Mouse (Mus musculus) layer of hippocampus, postnatal 10 days (tissue): ENCODE data around the gene Cdkn1a. TPM values are rescaled to one million over a fixed set of nuclear protein-coding genes. Genes with fewer than 3 reads are reported as not detected.
A peak's percentile ranks its signal among the peaks of the same experiment; 100 is the strongest.
"Not testable (repeated sequence)": the region's sequence is repeated elsewhere in the genome, so short reads cannot be mapped to it uniquely, and the experiment has no call there.

Experiments
- DNase-seq, 2 experiments: peaks; one replicate each; pipeline ENCODE4 v3.0.0; 2021; ENCODE audit warnings: low spot score in 2 of 2
- total RNA-seq, 2 experiments: library from RNA; stranded (reverse); gene quantifications; 2 replicates each; pipeline ENCODE4 v1.2.3; 2021

Cdkn1a gene
- total RNA-seq, 2 experiments from 2014 or later = 23.6 to 29.4 TPM

DNA sequence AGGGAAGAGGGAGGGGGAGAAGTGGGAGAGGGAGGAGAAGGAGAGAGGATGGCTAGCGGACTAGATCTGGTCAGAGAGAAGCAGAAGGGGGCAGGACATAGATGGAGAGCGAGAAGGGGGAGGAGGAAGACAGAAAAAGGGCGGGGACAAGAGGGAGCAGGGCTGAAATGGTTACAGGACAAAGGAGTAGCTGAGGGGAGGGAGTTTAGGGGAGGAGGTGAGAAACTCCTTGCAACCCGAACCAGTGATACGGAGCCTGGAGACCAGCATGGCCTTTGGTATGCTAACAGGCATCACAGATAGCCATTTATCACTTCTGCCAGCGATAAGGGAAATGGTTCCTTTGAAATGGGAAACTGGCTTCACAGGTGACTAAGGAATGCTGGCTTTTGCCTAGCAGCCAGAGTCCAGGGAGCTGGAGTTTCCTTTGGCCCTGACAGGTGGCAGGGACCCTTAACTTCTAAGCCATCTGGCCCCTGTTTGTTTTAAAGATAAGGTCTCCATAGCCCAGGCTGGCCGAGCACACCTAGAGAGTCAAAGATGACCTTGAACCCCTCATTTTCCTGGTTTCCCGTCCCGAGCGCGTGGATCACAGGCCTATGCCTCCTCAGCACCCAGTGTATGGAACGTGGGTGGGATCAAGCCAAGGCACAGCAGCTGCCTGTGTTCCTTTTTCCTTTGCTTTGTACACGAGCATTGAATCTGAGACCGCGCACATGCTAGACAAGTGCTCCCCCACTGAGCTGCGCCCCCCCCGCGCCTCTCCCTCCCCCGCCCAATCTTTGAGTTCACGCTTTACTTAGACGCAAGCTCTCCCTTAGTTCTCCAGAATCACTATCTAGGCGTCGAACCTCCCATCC is 9.8 kb upstream of the Cdkn1a start:
- DNase-seq = no peak

DNA sequence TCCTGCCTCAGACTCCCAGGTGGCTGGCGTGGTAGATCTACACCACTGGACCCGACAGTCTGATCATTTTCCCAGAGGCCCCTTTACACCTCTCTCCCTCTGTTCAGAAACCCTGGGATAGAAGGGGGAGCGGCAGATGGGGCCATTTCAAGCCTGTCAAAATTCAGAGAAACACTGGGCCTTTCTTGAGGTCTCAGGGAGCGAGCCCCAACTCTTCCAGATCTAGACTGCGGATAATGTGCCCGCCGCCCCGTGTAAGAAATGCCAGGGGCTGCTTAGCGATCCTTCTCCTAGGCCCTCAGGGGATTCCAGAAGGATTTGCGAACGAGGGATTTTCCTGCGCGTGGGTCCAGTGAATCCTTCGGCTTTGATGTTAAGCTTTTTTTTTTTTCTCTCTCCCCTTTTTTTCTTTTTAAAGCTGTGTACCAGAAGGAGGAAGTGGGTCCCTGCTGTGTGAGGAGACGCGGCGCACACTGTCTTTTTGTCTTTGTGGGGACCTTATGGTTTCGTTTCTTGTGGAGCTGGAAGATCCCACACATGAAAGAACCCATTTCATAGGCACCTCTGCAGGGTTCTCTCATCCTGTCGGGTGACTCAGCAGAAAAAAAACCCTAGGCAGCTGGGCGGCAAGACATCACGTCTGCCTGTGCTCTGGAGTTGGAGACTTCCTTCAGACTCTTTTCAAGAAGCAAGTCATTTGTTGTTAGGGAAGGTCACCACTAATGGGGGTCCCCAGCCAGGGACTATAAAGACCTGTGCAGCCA is 9.0 kb upstream of the Cdkn1a start:
- DNase-seq = peak in 1 of 2 experiments; percentile 41

DNA sequence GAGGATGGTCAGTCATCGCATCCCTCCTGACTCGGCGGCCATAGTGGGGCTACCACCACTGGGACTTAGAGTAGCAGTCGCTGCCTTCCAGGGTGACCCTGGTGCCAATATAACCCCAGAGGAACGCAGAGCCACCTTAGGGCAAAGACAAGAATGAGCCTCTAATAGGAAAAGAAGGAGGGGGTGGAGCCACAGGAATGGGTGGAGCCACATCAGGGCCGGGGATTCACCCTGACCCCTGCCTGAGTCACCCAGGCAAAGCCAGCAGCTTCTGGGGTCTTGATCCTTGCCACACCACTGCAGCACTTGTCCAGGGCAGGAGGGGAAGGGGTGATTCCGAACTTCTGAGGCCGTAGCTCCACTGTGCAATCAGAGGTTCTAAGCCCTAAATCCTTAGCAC is 7.2 kb upstream of the Cdkn1a start:
- DNase-seq = no peak

DNA sequence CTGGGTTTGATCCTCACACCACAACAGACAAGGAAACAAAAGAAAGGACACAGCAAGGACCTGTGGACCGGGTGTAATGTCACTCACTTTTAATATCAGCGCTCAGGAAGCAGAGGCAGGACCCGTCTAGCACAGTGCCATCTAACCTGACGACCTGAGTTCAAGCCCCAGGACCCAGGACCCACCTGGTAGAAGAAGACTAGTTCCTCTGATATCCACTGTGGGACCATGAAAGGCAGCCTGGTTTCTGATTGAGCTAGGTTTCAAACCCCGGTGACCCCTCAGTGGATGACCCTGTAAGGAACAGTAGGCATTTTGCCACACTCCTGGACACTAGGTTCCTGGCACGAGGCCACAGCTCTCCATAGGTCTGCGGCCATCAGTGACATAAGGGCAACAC is 6.1 kb upstream of the Cdkn1a start:
- DNase-seq = peak in 1 of 2 experiments; percentile 3

DNA sequence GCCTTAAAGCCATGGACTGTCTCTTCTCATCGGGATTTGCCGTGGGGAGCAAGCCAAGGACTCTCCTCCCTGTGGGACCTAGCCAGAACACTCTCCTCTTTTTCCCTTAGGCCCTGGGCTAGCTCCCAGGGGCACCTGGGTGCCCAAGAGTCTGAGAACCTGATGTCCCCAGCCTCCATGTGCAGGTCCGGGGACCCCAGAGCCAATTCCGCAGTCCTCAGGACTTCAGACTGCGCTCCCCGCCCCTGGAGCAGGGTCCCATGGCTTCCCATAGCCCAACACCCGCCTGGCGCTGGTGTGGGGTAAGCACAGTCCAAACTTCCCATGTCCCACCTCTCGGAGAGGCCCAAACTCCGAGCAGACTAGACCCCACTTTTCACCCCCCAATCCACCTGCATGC is 5.5 kb upstream of the Cdkn1a start:
- peak; percentile 2 to 6 for DNase-seq

DNA sequence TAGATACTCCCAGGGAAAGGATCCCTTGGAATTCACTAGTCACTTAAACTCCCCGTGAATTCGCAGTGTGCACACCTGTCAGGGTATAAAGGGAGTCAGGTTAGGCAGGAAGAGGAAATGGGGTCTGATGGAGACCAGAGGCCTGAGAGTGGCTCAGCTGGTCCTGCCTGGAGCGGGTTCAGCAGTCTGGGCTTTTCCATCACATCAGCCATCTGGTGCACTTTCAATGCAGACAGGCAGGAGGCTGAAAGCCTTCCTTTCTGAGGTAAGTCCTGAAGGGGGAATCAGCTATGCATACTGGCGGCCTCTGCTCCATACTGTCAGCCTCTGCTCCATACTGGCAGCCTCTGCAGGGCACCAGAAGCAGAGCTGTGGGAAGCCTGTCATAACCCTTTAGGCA is 3.9 kb upstream of the Cdkn1a start:
- DNase-seq = peak; percentile 1 to 8

DNA sequence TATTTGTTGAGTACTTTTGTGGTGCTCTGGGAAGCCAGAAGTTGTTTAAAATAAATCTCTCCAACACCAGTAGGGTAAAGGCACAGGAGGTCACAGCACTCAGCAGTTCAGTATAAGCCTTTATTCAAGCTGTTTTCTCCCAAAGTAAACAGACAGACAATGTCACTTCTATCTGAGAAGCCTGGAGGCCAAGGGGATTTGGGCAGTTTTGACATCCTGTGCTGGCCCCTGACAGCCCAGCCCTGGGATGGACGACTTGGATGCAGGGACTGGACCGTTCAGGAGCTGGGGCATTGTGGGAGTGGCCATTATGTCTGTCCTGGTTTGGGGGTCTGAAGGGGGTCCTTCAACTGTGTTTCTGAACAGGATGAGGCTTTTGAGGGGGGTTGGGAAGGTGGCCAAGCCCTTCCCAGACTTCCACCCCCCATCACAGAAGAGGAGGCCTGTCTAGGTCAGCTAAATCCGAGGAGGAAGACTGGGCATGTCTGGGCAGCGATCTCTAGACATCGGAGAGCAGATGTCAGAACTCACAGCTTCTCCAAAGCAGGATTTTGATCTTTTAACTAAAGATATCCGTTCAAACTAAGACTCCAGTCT is 670 bp downstream of the Cdkn1a start:
- DNase-seq = no peak

DNA sequence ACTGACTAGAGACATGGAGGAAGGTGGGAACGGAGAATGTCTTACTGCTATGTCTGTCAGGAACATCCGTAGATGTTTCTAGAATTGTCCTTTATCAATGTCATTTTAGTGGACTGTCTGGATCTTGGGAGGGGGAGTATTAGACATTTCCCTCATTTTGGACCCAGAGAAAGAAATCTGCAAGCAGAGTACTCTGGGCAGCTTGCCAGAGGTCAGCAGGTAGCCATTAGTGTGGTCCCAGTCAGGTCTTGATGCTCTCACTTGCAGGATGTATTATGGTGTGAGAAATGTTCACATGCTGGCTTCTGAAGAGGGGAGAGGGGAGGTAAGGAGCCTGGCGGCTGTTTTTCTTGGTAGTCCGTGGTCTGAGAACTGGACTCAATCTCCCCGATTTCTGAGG is 1.7 kb downstream of the Cdkn1a start:
- DNase-seq = no peak

DNA sequence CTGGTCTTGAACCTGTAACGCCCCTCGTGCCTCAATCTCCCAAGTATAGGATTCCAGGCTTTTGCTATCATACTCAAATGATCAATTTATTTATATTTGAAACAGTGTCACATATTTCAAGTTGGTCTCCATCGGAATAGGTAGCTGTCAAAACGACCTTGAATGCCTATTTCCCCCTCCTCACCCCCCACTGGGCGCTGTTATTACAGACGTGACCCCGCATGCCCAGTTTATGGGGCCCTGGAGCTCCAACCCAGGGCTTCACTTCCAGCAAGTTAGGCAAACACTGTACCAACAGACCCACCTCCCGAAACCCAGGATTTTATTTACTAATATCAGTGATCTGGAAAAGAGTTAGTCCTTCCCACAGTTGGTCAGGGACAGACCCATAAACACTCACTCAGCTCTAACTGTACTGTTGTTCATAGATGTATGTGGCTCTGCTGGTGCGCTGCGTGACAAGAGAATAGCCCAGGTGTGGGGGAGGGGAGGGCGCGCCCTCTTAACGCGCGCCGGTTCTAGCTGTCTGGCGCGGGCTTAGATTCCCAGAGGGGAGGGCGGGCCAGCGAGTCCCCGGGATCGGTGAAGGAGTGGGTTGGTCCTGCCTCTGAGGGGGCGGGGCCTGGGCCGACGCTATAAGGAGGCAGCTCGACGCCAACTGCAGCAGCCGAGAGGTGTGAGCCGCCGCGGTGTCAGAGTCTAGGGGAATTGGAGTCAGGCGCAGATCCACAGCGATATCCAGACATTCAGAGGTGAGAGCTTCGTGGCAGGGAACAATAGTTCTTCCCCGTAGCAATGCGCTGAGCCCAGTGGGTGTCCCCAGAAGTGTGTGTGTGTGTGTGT is 2.6 kb downstream of the Cdkn1a start:
- peak; percentile 56 to 57 for DNase-seq

DNA sequence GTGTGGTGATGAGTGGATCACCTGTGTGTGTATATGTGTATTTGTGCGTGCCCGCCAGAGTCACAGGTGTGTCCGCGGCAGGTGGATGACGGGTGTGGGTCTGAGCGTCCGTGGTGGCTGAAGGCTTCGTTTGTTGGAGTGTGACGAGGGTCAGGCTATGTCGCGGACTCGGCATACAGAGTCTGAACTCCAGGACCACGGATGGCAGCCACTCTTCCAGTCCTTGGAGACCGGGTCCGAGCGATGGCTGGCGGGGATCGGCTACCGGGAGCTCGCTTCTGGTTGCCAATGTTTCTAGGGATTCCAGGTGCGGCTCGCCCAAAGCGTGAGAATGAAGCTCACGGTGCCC is 3.2 kb downstream of the Cdkn1a start:
- no peak for DNase-seq

DNA sequence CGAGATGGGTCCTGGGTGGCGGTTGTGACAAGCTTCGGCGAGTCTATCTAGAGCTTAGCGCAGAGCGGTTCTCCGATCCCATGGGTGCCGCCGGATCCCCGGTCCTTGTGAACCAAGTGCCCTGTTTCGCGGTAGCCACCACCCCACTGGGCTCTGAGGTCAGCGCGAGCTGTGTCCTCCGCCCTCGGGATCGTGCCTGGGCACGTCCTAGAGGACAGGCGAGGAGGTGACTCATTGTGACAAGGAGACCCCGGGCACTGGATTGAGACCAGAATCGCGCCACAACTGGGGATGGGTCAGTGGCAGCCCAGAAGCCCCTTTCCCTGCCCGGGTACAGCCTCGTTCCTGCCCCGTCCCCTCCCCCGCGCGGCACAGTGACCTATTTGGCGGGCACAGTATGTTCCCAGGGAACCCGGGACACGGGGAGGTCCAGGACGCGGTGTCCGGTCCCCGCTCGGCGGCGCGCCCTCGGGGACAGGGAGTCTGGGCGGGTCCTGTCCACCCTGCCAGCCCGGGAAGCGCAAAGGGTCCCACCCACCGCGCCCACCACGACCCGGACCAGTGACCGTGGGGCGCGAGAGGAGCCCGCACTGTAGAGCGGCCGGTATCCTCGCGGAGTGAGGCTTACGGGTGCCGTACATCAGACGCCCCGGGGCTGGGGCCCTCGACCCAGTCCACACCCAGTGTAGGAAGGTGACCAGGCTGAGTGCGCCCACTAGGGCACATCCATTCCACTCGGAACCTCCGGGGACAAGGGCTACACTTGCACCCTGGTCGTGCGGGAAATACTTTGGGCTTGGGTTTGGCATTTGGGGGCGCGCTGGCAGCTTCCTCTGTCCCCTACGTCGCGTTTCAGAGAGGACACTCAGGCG is 3.8 kb downstream of the Cdkn1a start:
- peak; percentile 55 to 59 for DNase-seq

DNA sequence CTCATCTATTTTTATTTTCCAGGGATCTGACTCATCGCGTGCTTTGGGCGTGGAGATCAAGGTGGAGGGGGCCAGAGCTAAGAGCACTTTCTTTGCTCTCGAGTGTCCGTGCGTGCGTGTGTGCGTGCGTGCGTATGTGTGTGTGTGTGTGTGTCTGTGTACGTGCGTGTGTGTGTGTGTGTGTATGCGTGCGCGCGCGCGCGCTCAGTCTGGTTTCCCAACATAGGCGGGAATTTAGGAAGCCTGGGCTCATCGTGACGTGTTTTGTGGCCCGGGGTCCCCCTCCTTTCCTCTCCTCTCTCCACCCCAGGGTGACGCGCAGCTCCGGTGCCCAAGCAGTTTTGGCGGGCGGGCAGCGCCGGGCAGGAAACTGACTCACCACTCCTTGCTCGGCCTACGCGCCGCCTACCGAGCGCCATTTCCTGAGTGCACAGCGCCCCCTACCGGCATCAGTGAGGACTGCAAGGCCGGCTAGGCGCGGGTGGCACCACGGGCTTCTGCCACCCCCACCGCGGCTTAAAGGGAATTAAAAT is 4.5 kb downstream of the Cdkn1a start:
- DNase-seq = peak; percentile 98 to 99

DNA sequence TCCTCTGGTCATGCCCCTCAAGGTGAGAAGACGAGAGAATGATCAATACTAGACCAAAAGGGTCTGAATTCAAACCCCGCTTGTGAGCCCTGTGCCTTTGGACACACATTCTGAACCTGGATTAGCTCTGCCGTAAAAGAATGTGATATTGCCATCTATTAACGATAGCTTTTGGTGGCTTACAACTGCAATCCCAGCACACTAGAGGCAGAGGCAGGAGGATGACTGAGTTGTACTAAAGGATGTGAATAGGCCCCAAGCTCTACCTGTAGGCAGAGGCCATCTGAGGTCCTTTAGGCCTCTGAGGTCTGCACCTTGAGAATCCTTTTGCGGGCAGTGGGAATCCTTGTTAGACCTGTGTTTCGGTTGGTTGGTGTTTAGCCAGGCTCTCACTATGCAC is 5.5 kb downstream of the Cdkn1a start:
- no peak for DNase-seq

DNA sequence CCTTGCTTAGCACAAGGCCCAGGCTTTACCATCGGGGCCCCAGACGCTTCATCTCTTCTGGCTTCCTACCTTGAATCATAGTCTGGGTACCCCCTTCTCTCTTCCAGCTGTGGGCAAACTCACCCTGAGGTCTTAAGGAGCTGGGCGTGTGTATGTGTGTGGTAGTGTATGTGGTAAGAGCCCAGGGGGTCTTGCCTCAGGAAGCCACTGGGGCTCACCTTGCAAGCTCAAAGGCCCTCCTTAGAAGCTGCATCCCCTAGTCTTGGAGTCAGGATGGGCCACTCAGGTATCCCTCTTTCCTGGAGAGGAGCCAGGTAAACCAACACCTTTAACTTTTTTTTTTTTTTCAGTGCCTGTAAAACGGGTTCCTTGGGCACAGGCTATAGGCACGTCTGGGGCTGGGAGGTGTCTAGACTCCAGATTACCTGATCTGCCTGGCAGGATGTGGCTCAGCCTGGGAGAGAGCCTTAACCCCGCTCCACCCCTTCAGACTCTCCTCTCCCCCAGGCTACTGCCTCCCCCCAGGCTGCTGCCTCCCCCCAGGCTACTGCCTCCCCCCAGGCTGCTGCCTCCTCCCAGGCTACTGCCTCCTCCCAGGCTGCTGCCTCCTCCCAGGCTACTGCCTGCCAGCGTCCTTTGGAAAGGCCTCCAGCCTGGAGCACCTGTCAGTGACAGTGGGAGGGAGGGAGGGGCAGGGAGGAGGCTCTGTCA is 6.2 kb downstream of the Cdkn1a start:
- DNase-seq = no peak

DNA sequence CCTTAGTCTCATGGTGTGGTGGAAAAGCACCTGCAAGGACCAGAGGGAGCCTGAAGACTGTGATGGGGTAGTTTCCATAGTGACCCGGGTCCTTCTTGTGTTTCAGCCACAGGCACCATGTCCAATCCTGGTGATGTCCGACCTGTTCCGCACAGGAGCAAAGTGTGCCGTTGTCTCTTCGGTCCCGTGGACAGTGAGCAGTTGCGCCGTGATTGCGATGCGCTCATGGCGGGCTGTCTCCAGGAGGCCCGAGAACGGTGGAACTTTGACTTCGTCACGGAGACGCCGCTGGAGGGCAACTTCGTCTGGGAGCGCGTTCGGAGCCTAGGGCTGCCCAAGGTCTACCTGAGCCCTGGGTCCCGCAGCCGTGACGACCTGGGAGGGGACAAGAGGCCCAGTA is 7.5 kb downstream of the Cdkn1a start:
- no peak for DNase-seq

DNA sequence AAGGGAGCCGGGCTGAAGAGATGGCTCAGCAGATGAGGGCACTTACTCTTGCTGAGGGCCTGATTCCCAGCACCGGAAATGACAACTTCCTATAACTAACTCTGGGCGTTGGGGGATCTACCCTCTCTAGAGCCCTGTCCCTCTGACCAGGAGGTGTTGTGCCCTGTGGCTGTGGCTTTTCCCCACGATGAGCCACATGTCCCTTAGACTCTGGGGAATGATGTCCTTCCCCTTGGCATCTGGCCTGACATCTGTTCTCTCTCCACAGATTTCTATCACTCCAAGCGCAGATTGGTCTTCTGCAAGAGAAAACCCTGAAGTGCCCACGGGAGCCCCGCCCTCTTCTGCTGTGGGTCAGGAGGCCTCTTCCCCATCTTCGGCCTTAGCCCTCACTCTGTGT is 8.3 kb downstream of the Cdkn1a start:
- DNase-seq = no peak

DNA sequence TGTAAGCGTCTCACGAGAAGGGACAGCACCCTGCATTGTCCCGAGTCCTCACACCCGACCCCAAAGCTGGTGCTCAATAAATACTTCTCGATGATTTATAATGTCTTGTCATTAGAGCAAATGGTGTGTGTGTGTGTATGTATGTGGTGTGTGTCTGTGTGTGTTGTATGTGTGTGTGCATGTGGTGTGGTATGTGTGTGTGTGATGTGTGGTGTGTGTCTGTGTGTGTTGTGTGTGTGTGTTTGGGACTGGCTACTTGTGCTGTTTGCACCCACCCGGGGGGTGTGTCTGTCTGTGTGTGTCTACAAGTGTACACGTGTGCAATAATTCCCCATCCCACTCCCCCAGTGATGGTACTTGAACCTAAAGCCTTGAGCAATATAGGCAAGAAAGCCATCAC is 9.9 kb downstream of the Cdkn1a start:
- DNase-seq = no peak

DNA sequence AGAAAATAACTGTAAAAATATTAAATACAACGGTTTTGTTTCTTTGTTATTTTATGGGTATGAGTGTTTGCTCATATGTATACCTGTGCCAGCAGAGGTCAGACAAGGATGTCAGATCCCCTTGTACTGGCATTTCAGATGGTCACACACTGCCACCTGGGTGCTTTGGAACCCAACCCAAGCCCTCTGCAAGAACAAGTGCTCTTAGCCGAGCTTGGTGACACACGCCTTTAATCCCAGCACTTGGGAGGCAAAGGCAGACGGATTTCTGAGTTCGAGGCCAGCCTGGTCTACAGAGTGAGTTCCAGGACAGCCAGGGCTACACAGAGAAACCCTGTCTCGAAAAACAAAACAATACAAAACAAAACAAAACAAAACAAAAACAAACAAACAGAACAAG is 19.6 kb downstream of the Cdkn1a start:
- not testable (repeated sequence) for DNase-seq

DNA sequence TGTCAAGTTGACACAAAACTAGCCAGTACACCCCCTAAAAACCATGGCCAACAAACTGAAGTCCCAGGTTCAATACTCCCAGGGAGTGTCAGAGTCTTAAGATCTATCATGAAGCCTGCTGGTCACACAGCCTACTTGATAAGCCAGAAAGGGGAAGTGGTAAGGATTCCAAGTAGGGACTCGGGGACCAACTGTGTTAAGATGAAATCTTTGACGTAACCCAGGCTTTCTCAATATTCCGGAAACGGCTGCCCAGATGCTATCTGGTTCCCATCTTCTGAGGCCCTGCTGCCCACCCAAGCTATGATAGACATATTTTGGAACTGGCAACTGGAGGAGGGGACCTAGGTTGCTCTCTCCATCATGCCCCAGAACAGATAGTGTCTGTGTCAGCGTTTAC is 20.6 kb downstream of the Cdkn1a start:
- DNase-seq = no peak
